Mouse (Mus musculus) liver, embryonic 13.5 days (tissue): ENCODE measurements around the gene Arhgap10. TPM values are rescaled to one million over a fixed set of nuclear protein-coding genes. Genes with fewer than 3 reads are reported as not detected.

Experiments used
- ATAC-seq: fragments of 200-750 bp; cut with Nextera tagmentation; 2 replicates; pipeline ENCODE4 v1.8.0; 2017; ENCODE audit warnings: low read depth, mild to moderate bottlenecking, moderate number of reproducible peaks, moderate library complexity
- DNase-seq: peaks from one replicate; pipeline ENCODE4 v3.0.0; 2022
- H3K27ac ChIP-seq: fragments of 300-500 bp; sonication (generic); 2 replicates; pipeline ENCODE4 v1.5.1; 2015; ENCODE audit warnings: moderate library complexity, mild to moderate bottlenecking, inconsistent platforms
- H3K27me3 ChIP-seq: fragments of 300-500 bp; sonication (generic); 2 replicates; pipeline ENCODE4 v1.6.1; 2015; ENCODE audit warnings: mild to moderate bottlenecking, inconsistent platforms
- H3K36me3 ChIP-seq: fragments of 300-500 bp; sonication (generic); 2 replicates; pipeline ENCODE4 v1.6.1; 2015; ENCODE audit warnings: mild to moderate bottlenecking, inconsistent platforms
- H3K4me1 ChIP-seq: fragments of 300-500 bp; sonication (generic); replicated peaks from 2 replicates; pipeline ENCODE4 v1.6.1; 2015; ENCODE audit warnings: inconsistent platforms
- H3K4me2 ChIP-seq: fragments of 300-500 bp; sonication (generic); 2 replicates; pipeline ENCODE4 v1.6.1; 2015; ENCODE audit warnings: inconsistent platforms, mild to moderate bottlenecking, moderate library complexity
- H3K4me3 ChIP-seq: fragments of 300-500 bp; sonication (generic); replicated peaks from 2 replicates; pipeline ENCODE4 v1.5.1; 2015; ENCODE audit warnings: mild to moderate bottlenecking, inconsistent platforms
- H3K9ac ChIP-seq: fragments of 300-500 bp; sonication (generic); 2 replicates; pipeline ENCODE4 v1.6.1; 2015; ENCODE audit warnings: mild to moderate bottlenecking, inconsistent platforms
- H3K9me3 ChIP-seq: fragments of 300-500 bp; sonication (generic); replicated peaks from 2 replicates; pipeline ENCODE4 v1.6.1; 2016; ENCODE audit warnings: inconsistent platforms
- WGBS: fragments of 180-500 bp; shearing (Covaris S2); methylation state at CpG from one replicate; pipeline ENCODE4 v1.1.7; 2015; ENCODE audit not compliant: insufficient replicate concordance; 5-methylcytosine and 5-hydroxymethylcytosine counted together
- polyA plus RNA-seq: library from polyadenylated mRNA; unstranded; fragments of >200 nt; fragmentation: Nextera tagmentation; extraction: Ambion mirVana; gene quantifications from 2 replicates; pipeline ENCODE4 v1.2.1, GENCODE M21; 2015

The Arhgap10 gene
- polyA plus RNA-seq, 1 experiment from 2014 or later, result 7.9 TPM

GRCm38 (mm10) chr8:77360853-77361252 is 156.9 kb downstream of the Arhgap10 start:
- WGBS, result 75% methylated on average over 5 of the region's 5 CpGs
- H3K9ac ChIP-seq, result no peak overlapping the region
- H3K4me2 ChIP-seq, result no peak overlapping the region
- no peaks in the 10 kb centered on the region for H3K4me1 ChIP-seq
- H3K9me3 ChIP-seq, result no peaks in the 10 kb centered on the region
- DNase-seq (no peak), ATAC-seq (no peak)
- H3K4me3 ChIP-seq, result no peak overlapping the region
- no peaks in the 10 kb centered on the region for H3K27me3 ChIP-seq
- H3K27ac ChIP-seq, result no peak overlapping the region
- H3K36me3 ChIP-seq, result 0 out of 2 replicates have a peak, but pooled peaks cover 8% of the 10 kb centered on the region

DNA sequence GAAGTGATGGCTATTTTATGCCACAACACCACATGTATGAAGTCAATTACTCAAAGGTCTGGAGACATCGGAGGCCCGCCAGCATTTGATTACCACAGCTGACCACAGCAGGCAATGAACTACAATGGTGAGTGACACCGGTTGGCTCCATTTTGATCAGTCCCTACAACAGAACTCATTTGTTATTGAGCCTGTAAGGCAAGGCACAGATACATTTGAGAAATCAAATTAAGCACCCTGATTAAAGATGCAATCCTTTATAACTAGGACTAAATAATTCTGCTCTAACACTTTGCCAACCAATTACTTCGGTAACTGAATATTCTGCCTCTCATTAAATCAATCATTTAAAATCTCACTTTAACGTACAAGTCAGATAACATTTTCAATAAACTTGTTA is 157.3 kb downstream of the Arhgap10 start:
- no peak overlapping the region for H3K4me3 ChIP-seq
- H3K4me1 ChIP-seq, result no peaks in the 10 kb centered on the region
- 83% methylated on average over 5 of the region's 5 CpGs for WGBS
- H3K4me2 ChIP-seq, result no peak overlapping the region
- H3K9ac ChIP-seq, result no peak overlapping the region
- ATAC-seq, result no peak
- H3K9me3 ChIP-seq, result no peaks in the 10 kb centered on the region
- DNase-seq, result no peak
- 0 out of 2 replicates have a peak, but pooled peaks cover 8% of the 10 kb centered on the region for H3K36me3 ChIP-seq
- H3K27ac ChIP-seq, result no peak overlapping the region
- H3K27me3 ChIP-seq, result no peaks in the 10 kb centered on the region

GRCm38 (mm10) chr8:77357126-77357525 is 160.6 kb downstream of the Arhgap10 start:
- H3K9ac ChIP-seq, result no peak overlapping the region
- no peaks in the 10 kb centered on the region for H3K4me1 ChIP-seq
- H3K36me3 ChIP-seq, result 0 out of 2 replicates have a peak, but pooled peaks cover 8% of the 10 kb centered on the region
- 82% methylated on average over 8 of the region's 8 CpGs for WGBS
- H3K27ac ChIP-seq, result no peak overlapping the region
- ATAC-seq, result no peak
- no peaks in the 10 kb centered on the region for H3K27me3 ChIP-seq
- no peaks in the 10 kb centered on the region for H3K9me3 ChIP-seq
- H3K4me3 ChIP-seq, result no peak overlapping the region
- no peak overlapping the region for H3K4me2 ChIP-seq
- no peak for DNase-seq

DNA sequence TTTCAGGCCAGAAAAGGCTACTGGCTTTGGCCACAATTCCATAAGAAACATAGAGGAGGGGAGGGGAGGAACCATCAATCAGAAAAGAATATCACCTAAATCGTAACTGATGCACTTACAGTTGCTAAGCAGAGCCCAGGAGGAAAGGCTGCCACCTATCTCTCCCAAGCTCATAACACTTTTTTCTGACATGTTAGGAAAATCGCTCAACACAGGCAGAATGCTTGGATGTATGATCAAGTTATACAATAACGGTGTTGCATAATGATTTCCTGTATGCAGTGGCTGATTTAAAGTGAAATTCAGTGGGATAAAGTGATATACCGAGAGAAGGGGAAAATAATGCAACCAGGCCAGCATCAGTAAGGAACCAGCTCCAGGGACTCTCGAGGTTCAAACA is 162.4 kb downstream of the Arhgap10 start:
- H3K27me3 ChIP-seq, result no peaks in the 10 kb centered on the region
- H3K4me2 ChIP-seq, result no peak overlapping the region
- no peak overlapping the region for H3K27ac ChIP-seq
- H3K36me3 ChIP-seq, result 0 out of 2 replicates have a peak, but pooled peaks cover 7% of the 10 kb centered on the region
- 74% methylated on average over 5 of the region's 5 CpGs for WGBS
- no peak overlapping the region for H3K9ac ChIP-seq
- ATAC-seq (no peak), DNase-seq (no peak)
- no peak overlapping the region for H3K4me3 ChIP-seq
- H3K9me3 ChIP-seq, result no peaks in the 10 kb centered on the region
- no peaks in the 10 kb centered on the region for H3K4me1 ChIP-seq

DNA sequence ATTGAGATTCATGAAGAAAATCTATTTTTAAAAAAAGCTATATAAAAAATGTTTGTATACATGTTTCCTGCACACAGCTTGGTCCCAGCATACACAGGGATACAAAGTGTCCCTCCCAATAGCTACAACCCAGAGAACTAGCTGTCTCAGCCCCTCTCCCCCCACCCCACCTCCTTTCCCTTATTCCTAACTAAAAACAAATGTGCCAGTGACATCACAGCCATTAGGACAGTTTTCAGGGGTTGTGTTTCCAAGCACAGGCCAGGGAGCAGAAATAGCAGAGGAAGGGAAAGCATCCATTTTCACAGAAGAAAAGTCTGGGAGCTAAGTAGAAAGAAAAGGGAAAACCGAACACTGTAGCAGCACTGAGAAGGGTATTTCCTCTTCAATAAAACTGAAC is 163.6 kb downstream of the Arhgap10 start:
- DNase-seq (no peak), ATAC-seq (no peak)
- no peaks in the 10 kb centered on the region for H3K27me3 ChIP-seq
- H3K4me1 ChIP-seq, result no peaks in the 10 kb centered on the region
- WGBS, result 77% methylated on average over 1 of the region's 1 CpGs
- H3K4me3 ChIP-seq, result no peak overlapping the region
- no peaks in the 10 kb centered on the region for H3K9me3 ChIP-seq
- H3K9ac ChIP-seq, result no peak overlapping the region
- 0 out of 2 replicates have a peak, but pooled peaks cover 4% of the 10 kb centered on the region for H3K36me3 ChIP-seq
- no peak overlapping the region for H3K4me2 ChIP-seq
- H3K27ac ChIP-seq, result no peak overlapping the region

GRCm38 (mm10) chr8:77351177-77351860 is 166.4 kb downstream of the Arhgap10 start:
- WGBS, result 85% methylated on average over 9 of the region's 9 CpGs
- no peak overlapping the region for H3K27ac ChIP-seq

DNA sequence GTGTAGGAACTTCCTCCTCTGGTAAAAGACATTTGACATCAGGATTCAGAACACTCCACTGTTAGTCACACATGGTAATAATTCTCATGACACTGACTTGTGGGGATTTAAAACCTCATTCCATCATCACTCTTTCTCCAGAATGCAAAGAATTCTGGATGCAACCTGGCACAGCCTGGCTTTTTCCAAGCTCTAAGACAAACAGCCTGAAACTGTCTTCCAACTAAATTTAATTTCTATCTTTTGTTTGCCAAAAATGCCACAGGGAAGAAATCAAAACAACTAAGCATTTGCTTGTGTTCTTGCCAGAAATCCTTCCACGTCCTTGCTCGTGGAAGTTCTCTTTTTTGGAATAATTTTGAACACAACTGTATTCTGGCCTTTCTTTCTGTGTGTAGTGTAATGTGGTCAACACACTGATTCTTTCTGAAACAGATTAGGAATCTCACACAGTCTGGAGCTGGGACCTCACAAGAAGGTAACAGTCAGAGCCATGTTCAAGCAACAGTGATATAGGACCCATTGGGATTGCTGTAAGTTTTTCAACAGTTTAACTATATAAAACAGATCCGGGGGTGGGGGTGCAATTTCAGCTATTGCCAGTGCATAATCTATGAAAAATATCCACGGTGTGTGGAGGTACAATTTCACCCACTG is 167.5 kb downstream of the Arhgap10 start:
- Histone ChIP-seq H3K27ac (no peak overlapping the region), H3K4me2 (no peak overlapping the region), H3K9ac (no peak overlapping the region), H3K36me3 (no peaks in the 10 kb centered on the region), H3K4me3 (no peak overlapping the region), H3K27me3 (no peaks in the 10 kb centered on the region), H3K9me3 (no peaks in the 10 kb centered on the region), H3K4me1 (no peaks in the 10 kb centered on the region)
- DNase-seq, result no peak
- WGBS, result 76% methylated on average over 4 of the region's 4 CpGs
- no peak for ATAC-seq

More at GRCm38 (mm10) chr8:77351177-77351860, 166.4 kb downstream of the Arhgap10 start:
- no peak for DNase-seq
- Histone ChIP-seq H3K4me3 (no peak overlapping the region), H3K27me3 (no peaks in the 10 kb centered on the region), H3K4me1 (no peaks in the 10 kb centered on the region), H3K9ac (no peak overlapping the region), H3K9me3 (no peaks in the 10 kb centered on the region), H3K36me3 (no peaks in the 10 kb centered on the region), H3K4me2 (no peak overlapping the region)
- no peak for ATAC-seq

DNA sequence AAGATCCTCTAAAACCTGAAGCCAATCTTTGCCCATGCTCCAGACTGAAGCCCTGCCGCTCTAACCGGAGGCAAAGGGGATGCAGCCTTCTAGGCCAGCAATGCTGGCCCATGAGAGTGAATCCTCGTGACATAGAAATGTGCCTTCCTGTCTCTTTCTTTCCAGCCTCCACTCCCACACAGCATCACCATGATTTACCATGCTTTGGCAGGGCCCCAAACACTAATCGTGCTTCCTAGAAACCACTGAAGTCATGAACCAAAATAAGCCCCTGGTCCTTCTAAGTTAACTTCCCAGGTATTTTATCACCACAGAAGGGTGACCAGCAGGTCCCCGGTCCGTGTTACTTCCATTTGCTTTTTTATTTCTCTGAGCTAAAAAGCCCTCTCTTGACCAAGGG is 173.8 kb downstream of the Arhgap10 start:
- no peak overlapping the region for H3K4me2 ChIP-seq
- 74% methylated on average over 6 of the region's 6 CpGs for WGBS
- ATAC-seq, result no peak

GRCm38 (mm10) chr8:77343335-77343734 is 174.4 kb downstream of the Arhgap10 start:
- Histone ChIP-seq H3K4me3 (no peak overlapping the region), H3K4me2 (no peak overlapping the region), H3K4me1 (no peaks in the 10 kb centered on the region), H3K9me3 (no peaks in the 10 kb centered on the region), H3K27ac (no peak overlapping the region), H3K27me3 (no peaks in the 10 kb centered on the region), H3K36me3 (peaks cover 12% of the 10 kb centered on the region), H3K9ac (no peak overlapping the region)
- DNase-seq (no peak), ATAC-seq (no peak)
- WGBS, result 80% methylated on average over 3 of the region's 3 CpGs

More for the DNA sequence above, 173.8 kb downstream of the Arhgap10 start:
- Histone ChIP-seq H3K27ac (no peak overlapping the region), H3K4me3 (no peak overlapping the region), H3K27me3 (no peaks in the 10 kb centered on the region), H3K9me3 (no peaks in the 10 kb centered on the region), H3K4me1 (no peaks in the 10 kb centered on the region), H3K36me3 (peaks cover 12% of the 10 kb centered on the region), H3K9ac (no peak overlapping the region)
- no peak for DNase-seq

DNA sequence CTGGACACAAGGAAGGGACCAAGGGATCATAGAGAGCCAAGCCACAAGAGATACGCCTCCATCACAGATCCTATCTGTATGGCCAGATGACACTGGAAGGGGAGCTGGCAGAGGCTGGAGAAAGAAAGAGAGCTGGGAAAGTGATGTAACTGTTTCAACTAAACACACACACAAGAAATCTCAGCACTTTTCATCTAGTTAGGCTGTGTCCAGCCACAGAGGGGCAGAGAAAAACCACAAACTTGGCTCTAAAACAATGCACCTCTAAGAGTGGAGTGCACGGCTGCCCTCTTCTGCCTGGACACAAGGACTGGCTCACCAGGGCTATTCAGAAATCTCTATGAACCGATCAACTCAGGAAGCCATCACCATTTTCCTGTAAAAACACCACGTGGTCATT is 175.6 kb downstream of the Arhgap10 start:
- WGBS, result 57% methylated on average over 4 of the region's 4 CpGs
- Histone ChIP-seq H3K27ac (no peak overlapping the region), H3K4me3 (no peak overlapping the region), H3K4me2 (no peak overlapping the region), H3K36me3 (peaks cover 12% of the 10 kb centered on the region), H3K9me3 (no peaks in the 10 kb centered on the region), H3K9ac (no peak overlapping the region), H3K4me1 (no peaks in the 10 kb centered on the region), H3K27me3 (no peaks in the 10 kb centered on the region)
- DNase-seq (no peak), ATAC-seq (no peak)

DNA sequence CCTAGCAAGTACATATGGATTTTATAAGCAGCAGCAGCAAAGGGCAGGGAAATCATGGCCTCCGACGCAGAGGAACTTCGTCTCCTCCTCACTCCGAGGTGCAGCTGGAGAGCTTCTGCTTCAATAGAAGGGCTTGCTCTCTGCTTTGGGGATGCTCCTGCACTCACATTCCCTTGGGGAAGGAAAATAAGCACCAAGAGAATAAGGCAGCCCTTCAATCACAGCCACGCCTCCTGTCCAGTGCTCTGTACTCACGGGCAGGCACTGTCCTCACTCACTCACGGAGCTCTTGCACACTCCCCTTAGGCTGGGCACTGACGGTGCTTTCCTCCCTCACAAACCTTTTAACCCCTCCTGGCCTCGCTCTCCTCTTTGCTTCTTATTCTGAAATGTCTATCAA is 176.4 kb downstream of the Arhgap10 start:
- H3K4me2 ChIP-seq, result no peak overlapping the region
- 73% methylated on average over 9 of the region's 9 CpGs for WGBS
- H3K4me3 ChIP-seq, result no peak overlapping the region
- H3K9ac ChIP-seq, result no peak overlapping the region
- no peaks in the 10 kb centered on the region for H3K27me3 ChIP-seq
- no peaks in the 10 kb centered on the region for H3K4me1 ChIP-seq
- no peak for DNase-seq
- H3K9me3 ChIP-seq, result no peaks in the 10 kb centered on the region
- H3K36me3 ChIP-seq, result peaks cover 12% of the 10 kb centered on the region
- no peak for ATAC-seq
- no peak overlapping the region for H3K27ac ChIP-seq
